Mouse (Mus musculus): ENCODE data around the gene Rab33a. TPM values are rescaled to one million over a fixed set of nuclear protein-coding genes. Genes with fewer than 3 reads are reported as not detected.
A peak's percentile ranks its signal among the peaks of the same experiment; 100 is the strongest.

Rab33a gene
- polyA plus RNA-seq, 1 experiment from 2014 or later: 0.87 TPM

DNA sequence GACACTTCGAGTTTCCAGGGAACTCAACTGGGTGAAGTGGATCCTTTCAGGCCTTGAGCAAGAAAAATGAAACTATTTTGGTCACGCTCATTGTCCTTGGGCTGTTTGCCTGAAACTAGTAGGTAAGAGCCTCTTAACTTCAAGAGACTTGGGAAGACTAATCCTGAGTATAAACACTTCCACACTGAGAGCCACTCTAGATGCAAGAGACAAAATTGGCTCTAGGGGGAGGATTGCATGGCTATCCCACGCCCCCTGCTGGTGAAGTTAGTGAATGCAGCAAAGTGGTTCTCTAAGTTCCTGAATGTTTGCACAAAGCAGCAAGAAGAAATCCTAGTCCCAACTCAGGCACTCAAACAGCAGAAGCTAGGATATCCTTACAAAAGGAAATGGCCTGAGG, 13.1 kb downstream of the Rab33a start:
- no peaks in the 10 kb centered on the region for H3K9me3 ChIP-seq (replicated peaks; ENCODE audit: low read length)
- ATAC-seq (replicated peaks; ENCODE audit: low FRiP score, low read depth): no peak
- WGBS: 51% methylated on average over 3 of the region's 3 CpGs

More for the DNA sequence above, 13.1 kb downstream of the Rab33a start:
- peak; percentile 88 for TF ChIP-seq CTCF (IDR thresholded peaks at IDR 0.05; ENCODE audit: low read depth)
- no peaks in the 10 kb centered on the region for H3K27me3 ChIP-seq (ENCODE audit: insufficient read depth, low read length)
- DNase-seq (ENCODE audit: low spot score): peak; percentile 78
- no peak overlapping the region for H3K27ac ChIP-seq
- no peak overlapping the region for H3K4me2 ChIP-seq (ENCODE audit: low read length)
- H3K36me3 ChIP-seq (ENCODE audit: insufficient read depth, low read length): no peaks in the 10 kb centered on the region
- H3K9ac ChIP-seq (ENCODE audit: low read depth, low read length): no peak overlapping the region
- no peak overlapping the region for H3K4me3 ChIP-seq (replicated peaks; ENCODE audit: low read depth, low read length)
- H3K4me1 ChIP-seq (replicated peaks; ENCODE audit: insufficient read depth, low read length): no peaks in the 10 kb centered on the region

Other genes starting within 250 kb of the Rab33a start
- gene Bcorl1, start 177.9 kb upstream of the Rab33a start, polyA plus RNA-seq (2015; fragmentation: Nextera tagmentation; extraction: Ambion mirVana): 3.0 and 3.3 TPM in 2 replicates
- gene Elf4, start 56.2 kb upstream of the Rab33a start, polyA plus RNA-seq (2015; fragmentation: Nextera tagmentation; extraction: Ambion mirVana): 2.2 and 2.4 TPM in 2 replicates
- 100 and 107 TPM in 2 replicates for gene Aifm1, start 5.7 kb upstream of the Rab33a start, polyA plus RNA-seq (2015; fragmentation: Nextera tagmentation; extraction: Ambion mirVana)
- gene Zfp280c, start 75.2 kb downstream of the Rab33a start, polyA plus RNA-seq (2015; fragmentation: Nextera tagmentation; extraction: Ambion mirVana): 8.4 and 8.8 TPM in 2 replicates
- gene Slc25a14, start 104.1 kb downstream of the Rab33a start, polyA plus RNA-seq (2015; fragmentation: Nextera tagmentation; extraction: Ambion mirVana): 14.0 TPM in 2 replicates
- not detected in 2 replicates for gene Gpr119, start 155.2 kb downstream of the Rab33a start, polyA plus RNA-seq (2015; fragmentation: Nextera tagmentation; extraction: Ambion mirVana)
- gene Rbmx2, start 175.7 kb downstream of the Rab33a start, polyA plus RNA-seq (2015; fragmentation: Nextera tagmentation; extraction: Ambion mirVana): 19.2 and 22.2 TPM in 2 replicates

All from kidney, postnatal 0 days (tissue).